Mouse (Mus musculus): Measurements from ENCODE around the gene Cd79a. TPM values are rescaled to one million over a fixed set of nuclear protein-coding genes. Genes with fewer than 3 reads are reported as not detected.

The Cd79a gene
- polyA plus RNA-seq, 1 experiment from 2014 or later: 2.7 TPM

GRCm38 (mm10) chr7:24869532-24870165, 27.5 kb upstream of the Cd79a start, which contains the start of the genes Lypd4 and Dmrtc2:
Gene Lypd4, minus strand, starts transcription at chr7:24869941.
Gene Dmrtc2, plus strand, starts transcription at chr7:24870057.
- TF ChIP-seq CTCF (IDR thresholded peaks at IDR 0.05; ENCODE audit: low read depth): no peak
- Histone ChIP-seq H3K9ac (ENCODE audit: low read depth, low read length) (no peak within 1 kb of the TSS), H3K4me3 (replicated peaks; ENCODE audit: low read depth, low read length) (no peak within 1 kb of the TSS), H3K27me3 (ENCODE audit: insufficient read depth, low read length) (no peaks in the 10 kb centered on the region), H3K9me3 (replicated peaks; ENCODE audit: low read length) (no peaks in the 10 kb centered on the region), H3K27ac (no peak within 1 kb of the TSS), H3K36me3 (ENCODE audit: insufficient read depth, low read length) (no peaks in the 10 kb centered on the region), H3K4me1 (replicated peaks; ENCODE audit: insufficient read depth, low read length) (no peaks in the 10 kb centered on the region), H3K4me2 (ENCODE audit: low read length) (no peak within 1 kb of the TSS)
- WGBS: 56% methylated on average over 38 of the region's 41 CpGs
- ATAC-seq (replicated peaks; ENCODE audit: low FRiP score, low read depth) (no peak), DNase-seq (ENCODE audit: low spot score) (no peak)

GRCm38 (mm10) chr7:24877588-24877987, 19.6 kb upstream of the Cd79a start:
- no peak for ATAC-seq (replicated peaks; ENCODE audit: low FRiP score, low read depth)
- H3K27ac ChIP-seq: no peak overlapping the region
- H3K27me3 ChIP-seq (ENCODE audit: insufficient read depth, low read length): no peaks in the 10 kb centered on the region
- no peak overlapping the region for H3K4me2 ChIP-seq (ENCODE audit: low read length)
- H3K36me3 ChIP-seq (ENCODE audit: insufficient read depth, low read length): no peaks in the 10 kb centered on the region
- no peaks in the 10 kb centered on the region for H3K9me3 ChIP-seq (replicated peaks; ENCODE audit: low read length)
- DNase-seq (ENCODE audit: low spot score): no peak
- WGBS: 71% methylated on average over 3 of the region's 3 CpGs
- no peak overlapping the region for H3K9ac ChIP-seq (ENCODE audit: low read depth, low read length)
- 0 out of 2 replicates have a peak, but pooled peaks cover 3% of the 10 kb centered on the region for H3K4me1 ChIP-seq (replicated peaks; ENCODE audit: insufficient read depth, low read length)
- TF ChIP-seq CTCF (IDR thresholded peaks at IDR 0.05; ENCODE audit: low read depth): no peak
- H3K4me3 ChIP-seq (replicated peaks; ENCODE audit: low read depth, low read length): no peak overlapping the region

- Histone ChIP-seq H3K4me1 (replicated peaks; ENCODE audit: insufficient read depth, low read length) (0 out of 2 replicates have a peak, but pooled peaks cover 3% of the 10 kb centered on the region), H3K36me3 (ENCODE audit: insufficient read depth, low read length) (no peaks in the 10 kb centered on the region), H3K9me3 (replicated peaks; ENCODE audit: low read length) (no peaks in the 10 kb centered on the region), H3K27me3 (ENCODE audit: insufficient read depth, low read length) (no peaks in the 10 kb centered on the region), H3K27ac (no peak overlapping the region), H3K4me2 (ENCODE audit: low read length) (no peak overlapping the region), H3K9ac (ENCODE audit: low read depth, low read length) (no peak overlapping the region), H3K4me3 (replicated peaks; ENCODE audit: low read depth, low read length) (no peak overlapping the region)
- 33% methylated on average over 2 of the region's 2 CpGs for WGBS
- ATAC-seq (replicated peaks; ENCODE audit: low FRiP score, low read depth) (no peak), DNase-seq (ENCODE audit: low spot score) (no peak)
- no peak for TF ChIP-seq CTCF (IDR thresholded peaks at IDR 0.05; ENCODE audit: low read depth)
Observed at GRCm38 (mm10) chr7:24879620-24880019, 17.6 kb upstream of the Cd79a start.

DNA sequence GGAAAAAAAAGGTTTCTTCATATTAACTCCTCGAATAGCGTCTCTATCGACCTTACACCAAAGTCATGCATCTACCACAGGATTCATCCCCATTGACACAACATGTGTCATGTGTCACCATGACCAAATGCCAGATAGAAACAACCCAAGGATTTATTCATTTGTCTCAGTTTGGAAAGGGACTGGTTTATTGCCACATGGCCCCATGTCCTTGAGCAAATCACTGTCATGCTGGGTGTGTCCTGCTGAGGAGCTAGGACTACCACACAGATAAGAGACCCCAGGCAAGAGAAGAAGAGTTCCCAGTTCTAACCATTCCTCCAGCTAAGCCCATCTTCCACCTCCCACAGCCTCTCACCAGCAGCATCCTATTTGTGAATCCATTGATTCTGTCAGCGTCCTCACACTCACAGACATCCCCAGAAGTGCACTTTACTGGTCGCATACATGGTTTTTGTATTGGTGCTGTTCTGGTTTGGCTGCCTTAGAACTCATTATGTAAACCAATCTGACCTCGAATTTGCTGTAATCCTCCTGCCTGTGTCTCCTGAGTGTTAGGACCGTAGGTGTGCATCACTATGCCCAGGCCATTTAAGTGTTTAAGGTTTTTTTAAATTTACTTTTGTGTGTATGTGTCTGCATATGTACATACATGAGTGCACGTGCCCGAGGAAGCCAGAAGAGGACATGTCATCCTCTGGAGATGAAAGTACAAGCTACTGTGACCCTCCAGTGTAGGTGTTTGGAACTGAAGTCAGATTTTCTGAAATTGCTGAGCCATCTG, 14.6 kb upstream of the Cd79a start:
- Histone ChIP-seq H3K9ac (ENCODE audit: low read depth, low read length) (no peak overlapping the region), H3K27ac (no peak overlapping the region), H3K36me3 (ENCODE audit: insufficient read depth, low read length) (peaks cover 9% of the 10 kb centered on the region; the same call in 1 of the 2 replicates), H3K4me2 (ENCODE audit: low read length) (no peak overlapping the region), H3K9me3 (replicated peaks; ENCODE audit: low read length) (no peaks in the 10 kb centered on the region), H3K4me1 (replicated peaks; ENCODE audit: insufficient read depth, low read length) (peaks cover 15% of the 10 kb centered on the region; the same call in 1 of the 2 replicates), H3K4me3 (replicated peaks; ENCODE audit: low read depth, low read length) (no peak overlapping the region), H3K27me3 (ENCODE audit: insufficient read depth, low read length) (no peaks in the 10 kb centered on the region)
- 93% methylated on average over 9 of the region's 9 CpGs for WGBS
- DNase-seq (ENCODE audit: low spot score) (no peak), ATAC-seq (replicated peaks; ENCODE audit: low FRiP score, low read depth) (no peak)
- TF ChIP-seq CTCF (IDR thresholded peaks at IDR 0.05; ENCODE audit: low read depth): no peak

- DNase-seq (ENCODE audit: low spot score) (peak; percentile 100), ATAC-seq (replicated peaks; ENCODE audit: low FRiP score, low read depth) (peak; percentile 93)
- peak within 1 kb of the TSS; percentile 100 for H3K9ac ChIP-seq (ENCODE audit: low read depth, low read length)
- peak within 1 kb of the TSS; percentile 83 for H3K4me2 ChIP-seq (ENCODE audit: low read length)
- H3K27me3 ChIP-seq (ENCODE audit: insufficient read depth, low read length): no peaks in the 10 kb centered on the region
- peak within 1 kb of the TSS; percentile 99 for H3K4me3 ChIP-seq (replicated peaks; ENCODE audit: low read depth, low read length)
- peak within 1 kb of the TSS; percentile 89 for H3K27ac ChIP-seq
- no peaks in the 10 kb centered on the region for H3K9me3 ChIP-seq (replicated peaks; ENCODE audit: low read length)
- H3K4me1 ChIP-seq (replicated peaks; ENCODE audit: insufficient read depth, low read length): peaks cover 15% of the 10 kb centered on the region; the same call in 1 of the 2 replicates
- TF ChIP-seq CTCF (IDR thresholded peaks at IDR 0.05; ENCODE audit: low read depth): peak; percentile 71
- H3K36me3 ChIP-seq (ENCODE audit: insufficient read depth, low read length): peaks cover 21% of the 10 kb centered on the region; the same call in 1 of the 2 replicates
- WGBS: under 1% methylated on average over 57 of the region's 57 CpGs
Observed at GRCm38 (mm10) chr7:24883896-24884692, 13.1 kb upstream of the Cd79a start, which contains the start of gene Rps19. Gene Rps19, plus strand, starts transcription at chr7:24884371.

Data from kidney, postnatal 0 days (tissue).